Mouse (Mus musculus) heart, embryonic 14.5 days (tissue): ENCODE data around the gene Eya3. TPM values are rescaled to one million over a fixed set of nuclear protein-coding genes. Genes with fewer than 3 reads are reported as not detected.
A peak's percentile ranks its signal among the peaks of the same experiment; 100 is the strongest.

Experiments used
- ATAC-seq: fragments of 200-750 bp; cut with Nextera tagmentation; 2 replicates; pipeline ENCODE4 v1.8.0; 2017; ENCODE audit warnings: low read depth, moderate TSS enrichment; ENCODE audit not compliant: insufficient number of reproducible peaks, insufficient read depth, low FRiP score
- H3K27ac ChIP-seq, 2 experiments: fragments of 200-500 bp in 1 of 2; fragments of 300-500 bp in 1 of 2; sonication (generic) in 1 of 2; replicated peaks in 1 of 2; 2 replicates each; pipeline ENCODE4 v1.5.1; 2012 to 2014; ENCODE audit warnings: low read depth in 2 of 2, low read length in 2 of 2, control low read depth in 1 of 2, mild to moderate bottlenecking in 1 of 2, mixed read lengths in 1 of 2; ENCODE audit not compliant: control insufficient read depth in 1 of 2, insufficient read depth in 1 of 2
- H3K27me3 ChIP-seq: fragments of 300-500 bp; sonication (generic); 2 replicates; pipeline ENCODE4 v1.6.1; 2014; ENCODE audit warnings: mild to moderate bottlenecking, low read length, control low read depth; ENCODE audit not compliant: control insufficient read depth, insufficient read depth
- H3K36me3 ChIP-seq: fragments of 300-500 bp; sonication (generic); 2 replicates; pipeline ENCODE4 v1.6.1; 2014; ENCODE audit warnings: mild to moderate bottlenecking, control low read depth, low read length, mixed read lengths; ENCODE audit not compliant: control insufficient read depth, insufficient read depth
- H3K4me1 ChIP-seq, 2 experiments: fragments of 200-500 bp in 1 of 2; fragments of 300-500 bp in 1 of 2; sonication (generic) in 1 of 2; 2 replicates each; pipeline ENCODE4 v1.6.1; 2012 to 2014; ENCODE audit warnings: low read length in 2 of 2, control low read depth in 1 of 2, mixed read lengths in 1 of 2; ENCODE audit not compliant: control insufficient read depth in 2 of 2, insufficient read depth in 2 of 2
- H3K4me2 ChIP-seq: fragments of 300-500 bp; sonication (generic); 2 replicates; pipeline ENCODE4 v1.6.1; 2014; ENCODE audit warnings: mild to moderate bottlenecking, low read length
- H3K4me3 ChIP-seq, 2 experiments: fragments of 200-500 bp in 1 of 2; fragments of 300-500 bp in 1 of 2; sonication (generic) in 1 of 2; 2 replicates each; pipeline ENCODE4 v1.5.1; 2012 to 2014; ENCODE audit warnings: low read length in 2 of 2, mild to moderate bottlenecking in 2 of 2, control low read depth in 1 of 2, low read depth in 1 of 2, moderate library complexity in 1 of 2; ENCODE audit not compliant: control insufficient read depth in 1 of 2, insufficient read depth in 1 of 2
- H3K9ac ChIP-seq: fragments of 300-500 bp; sonication (generic); 2 replicates; pipeline ENCODE4 v1.6.1; 2014; ENCODE audit warnings: mild to moderate bottlenecking, low read length
- H3K9me3 ChIP-seq: fragments of 300-500 bp; sonication (generic); 2 replicates; pipeline ENCODE4 v1.6.1; 2016; ENCODE audit warnings: low read length, control low read depth; ENCODE audit not compliant: control insufficient read depth
- WGBS: fragments of 180-500 bp; shearing (Covaris S2); extraction: QIAGEN DNeasy Blood & Tissue Kit; methylation state at CpG from one replicate; pipeline ENCODE4 v1.1.7; 2014; 5-methylcytosine and 5-hydroxymethylcytosine counted together
- polyA plus RNA-seq: library from polyadenylated mRNA; unstranded; fragments of >200 nt; fragmentation: Nextera tagmentation; extraction: Ambion mirVana; gene quantifications from 2 replicates; pipeline ENCODE4 v1.2.1, GENCODE M21; 2014

The Eya3 gene
- polyA plus RNA-seq, 1 experiment from 2014 or later, result 20.2 TPM

- no peaks in the 10 kb centered on the region for H3K36me3 ChIP-seq
- H3K4me2 ChIP-seq, result no peak overlapping the region
- peaks cover 6 to 7% of the 10 kb centered on the region in 2 experiments; a peak in 3 of 4 replicates for H3K4me1 ChIP-seq
- H3K4me3 ChIP-seq, result no peak overlapping the region
- no peaks in the 10 kb centered on the region for H3K9me3 ChIP-seq
- no peaks in the 10 kb centered on the region for H3K27me3 ChIP-seq
- no peak overlapping the region for H3K9ac ChIP-seq
- WGBS, result 90% methylated on average over 7 of the region's 7 CpGs
- no peak for ATAC-seq
- H3K27ac ChIP-seq, result no peak overlapping the region
These were observed 102.7 kb downstream of the Eya3 start for GRCm38 (mm10) chr4:132741491-132741890.

- H3K9ac ChIP-seq, result no peak overlapping the region
- no peak overlapping the region for H3K4me3 ChIP-seq
- no peaks in the 10 kb centered on the region for H3K27me3 ChIP-seq
- ATAC-seq, result peak; percentile 36
- no peaks in the 10 kb centered on the region for H3K36me3 ChIP-seq
- no peak overlapping the region for H3K4me2 ChIP-seq
- H3K4me1 ChIP-seq, result peaks cover 6 to 7% of the 10 kb centered on the region in 2 experiments; a peak in 3 of 4 replicates
- H3K27ac ChIP-seq, result 0 out of 4 replicates have a peak overlapping the region, but pooled peaks of 1 of the 2 experiments have one; percentile 2
- WGBS, result 46% methylated on average over 11 of the region's 11 CpGs
- H3K9me3 ChIP-seq, result no peaks in the 10 kb centered on the region
These were observed 105.5 kb downstream of the Eya3 start for GRCm38 (mm10) chr4:132743992-132744911.

GRCm38 (mm10) chr4:132746911-132747517, 108.2 kb downstream of the Eya3 start:
- H3K4me1 ChIP-seq, result peaks cover 6 to 7% of the 10 kb centered on the region in 2 experiments; a peak in 3 of 4 replicates
- ATAC-seq, result no peak
- H3K4me2 ChIP-seq, result no peak overlapping the region
- H3K36me3 ChIP-seq, result no peaks in the 10 kb centered on the region
- peak overlapping the region in 1 of 2 experiments; percentile 36; a peak in 3 of 4 replicates for H3K27ac ChIP-seq
- no peak overlapping the region for H3K9ac ChIP-seq
- H3K4me3 ChIP-seq, result no peak overlapping the region
- no peaks in the 10 kb centered on the region for H3K27me3 ChIP-seq
- WGBS, result 88% methylated on average over 9 of the region's 9 CpGs
- H3K9me3 ChIP-seq, result no peaks in the 10 kb centered on the region

GRCm38 (mm10) chr4:132747664-132748259, 109.0 kb downstream of the Eya3 start:
- ATAC-seq, result peak; percentile 23; the same call in 1 of the 2 replicates
- H3K4me1 ChIP-seq, result peaks cover 6 to 7% of the 10 kb centered on the region in 2 experiments; a peak in 3 of 4 replicates
- 40% methylated on average over 9 of the region's 9 CpGs for WGBS

GRCm38 (mm10) chr4:132748778-132749177, 110.0 kb downstream of the Eya3 start:
- H3K4me2 ChIP-seq, result no peak overlapping the region
- H3K27me3 ChIP-seq, result no peaks in the 10 kb centered on the region
- WGBS, result 85% methylated on average over 4 of the region's 4 CpGs
- H3K27ac ChIP-seq, result no peak overlapping the region
- no peak overlapping the region for H3K4me3 ChIP-seq
- H3K36me3 ChIP-seq, result no peaks in the 10 kb centered on the region
- no peak for ATAC-seq
- H3K4me1 ChIP-seq, result peaks cover 5 to 7% of the 10 kb centered on the region in 2 experiments; a peak in 3 of 4 replicates
- H3K9me3 ChIP-seq, result no peaks in the 10 kb centered on the region
- no peak overlapping the region for H3K9ac ChIP-seq

More at GRCm38 (mm10) chr4:132747664-132748259, 109.0 kb downstream of the Eya3 start:
- Histone ChIP-seq H3K9me3 (no peaks in the 10 kb centered on the region), H3K27ac (peak overlapping the region; percentile 21 to 36), H3K4me3 (no peak overlapping the region), H3K27me3 (no peaks in the 10 kb centered on the region), H3K36me3 (no peaks in the 10 kb centered on the region), H3K4me2 (peak overlapping the region; percentile 2; the same call in 1 of the 2 replicates), H3K9ac (no peak overlapping the region)

GRCm38 (mm10) chr4:132749258-132749982, 110.6 kb downstream of the Eya3 start:
- no peak overlapping the region for H3K4me2 ChIP-seq
- no peak for ATAC-seq
- 78% methylated on average over 6 of the region's 6 CpGs for WGBS
- no peak overlapping the region for H3K9ac ChIP-seq
- no peak overlapping the region for H3K4me3 ChIP-seq
- no peaks in the 10 kb centered on the region for H3K36me3 ChIP-seq
- H3K4me1 ChIP-seq, result peaks cover 0 to 3% of the 10 kb centered on the region in 2 experiments; a peak in 2 of 4 replicates
- H3K27ac ChIP-seq, result no peak overlapping the region
- H3K27me3 ChIP-seq, result no peaks in the 10 kb centered on the region
- no peaks in the 10 kb centered on the region for H3K9me3 ChIP-seq

GRCm38 (mm10) chr4:132752992-132753391, 114.2 kb downstream of the Eya3 start:
- Histone ChIP-seq H3K4me1 (peaks cover 0 to 4% of the 10 kb centered on the region in 2 experiments; a peak in 2 of 4 replicates), H3K27me3 (peaks cover 7% of the 10 kb centered on the region; the same call in 1 of the 2 replicates), H3K27ac (no peak overlapping the region), H3K4me3 (no peak overlapping the region), H3K36me3 (no peaks in the 10 kb centered on the region), H3K9ac (no peak overlapping the region), H3K4me2 (no peak overlapping the region), H3K9me3 (no peaks in the 10 kb centered on the region)
- no peak for ATAC-seq
- 45% methylated on average over 6 of the region's 6 CpGs for WGBS
